Mouse (Mus musculus): ENCODE measurements around the gene Lamc2.

Lamc2 gene

DNA sequence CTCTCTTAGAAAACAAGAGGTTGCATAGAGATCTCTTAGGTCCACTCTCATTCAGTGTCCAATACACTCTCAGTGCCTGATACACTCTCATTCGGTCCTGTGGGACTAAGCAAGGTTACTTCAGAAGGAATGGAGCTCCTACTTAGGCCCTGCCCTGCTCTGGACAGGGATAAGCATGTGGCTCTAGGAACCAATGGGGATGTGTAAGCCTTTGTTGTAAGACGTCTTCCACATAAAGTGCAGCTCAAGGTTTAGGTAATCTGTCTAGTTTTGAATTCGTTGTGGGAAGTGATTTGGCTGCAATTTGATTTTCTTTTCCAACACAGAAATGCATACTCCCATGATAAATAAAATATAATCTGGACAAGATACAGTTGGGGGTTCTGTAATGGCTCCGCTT, 6.1 kb downstream of the Lamc2 start:
- in situ Hi-C loops (cut with MboI, MseI) = loop anchor here (5.0 kb wide), 1 partner anchor 597 kb away; no protein-coding TSS in a partner anchor

DNA sequence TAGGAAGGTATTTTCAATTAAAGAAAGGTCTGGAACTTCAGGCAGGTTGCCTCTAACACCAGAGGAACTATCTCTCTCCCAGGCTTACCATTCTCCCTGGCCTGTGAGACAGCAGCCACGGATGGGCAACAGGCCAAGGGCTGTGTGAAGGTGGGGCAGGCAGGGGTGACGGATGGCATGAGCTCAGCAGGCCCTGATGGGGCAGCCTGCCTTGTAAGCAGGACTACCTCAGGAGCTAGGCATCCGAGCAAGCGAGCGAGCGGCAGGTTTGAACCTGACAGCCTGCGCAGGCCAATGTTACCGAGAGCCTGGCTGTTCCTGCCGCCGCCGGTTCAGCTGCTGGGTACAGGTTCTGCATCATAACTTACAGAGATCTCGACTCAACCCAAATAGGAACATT, 11.4 kb downstream of the Lamc2 start:
- in situ Hi-C loops (cut with MboI, MseI) = no loop called here

DNA sequence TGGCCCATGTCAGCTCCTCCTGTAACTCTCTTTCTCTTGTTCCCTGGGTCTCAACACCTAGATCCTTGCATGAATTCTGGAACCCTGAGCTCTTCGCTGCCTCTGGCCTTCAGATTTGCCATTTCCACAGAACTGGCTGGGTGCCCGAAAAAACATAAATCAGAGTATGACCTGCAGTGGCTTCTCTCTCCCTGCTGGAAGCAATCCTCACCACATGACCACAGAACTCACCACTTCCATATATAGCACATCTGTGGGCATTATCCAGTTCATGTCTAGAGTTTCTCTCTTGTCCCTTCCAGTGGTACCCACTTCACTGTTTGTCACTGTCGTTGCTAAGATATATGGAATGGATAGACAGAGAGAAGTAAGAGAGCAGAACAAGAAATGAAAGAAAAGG, 13.0 kb downstream of the Lamc2 start:
- in situ Hi-C loops (cut with MboI, MseI) = no loop called here

DNA sequence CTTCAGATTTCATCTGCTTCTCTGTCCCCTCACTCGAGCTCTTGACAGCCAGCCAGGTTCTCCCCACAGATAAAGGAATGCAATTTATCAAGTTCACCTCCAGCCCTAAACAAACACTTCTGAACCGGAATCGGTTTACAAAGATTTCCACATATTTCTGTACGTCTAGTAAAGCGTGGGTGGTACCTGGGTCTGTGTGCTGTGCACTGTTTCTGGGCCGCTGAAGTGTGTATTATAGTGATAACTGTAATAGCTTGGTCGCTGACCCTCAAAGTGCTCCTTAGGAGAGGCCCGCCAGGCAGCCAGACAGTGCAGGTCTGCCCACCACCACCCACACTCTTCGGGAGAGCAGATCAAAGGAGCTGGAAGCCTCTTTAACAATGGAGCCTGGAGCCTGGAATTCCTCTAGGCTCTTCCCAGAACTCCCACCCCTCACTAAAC, 13.9 kb downstream of the Lamc2 start:
- in situ Hi-C loops (cut with MboI, MseI) = no loop called here

DNA sequence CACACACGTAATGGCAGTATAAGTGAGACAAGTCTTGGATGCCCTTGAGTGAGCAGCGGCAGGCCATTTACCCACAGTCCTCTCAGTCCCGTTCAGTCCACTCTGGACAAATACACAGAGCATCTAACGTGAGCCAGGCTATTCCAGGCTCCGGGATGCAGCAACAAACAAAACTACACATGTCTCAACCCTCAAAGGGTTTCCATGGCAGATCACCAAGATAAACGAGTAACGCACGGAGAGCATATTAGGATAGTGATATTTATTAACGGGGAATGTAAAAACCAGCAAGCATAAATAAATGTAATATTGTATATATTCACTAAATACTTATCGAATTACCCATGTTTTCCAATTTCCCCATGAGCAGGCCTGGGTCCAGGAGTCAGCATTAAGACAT, 15.2 kb downstream of the Lamc2 start:
- in situ Hi-C loops (cut with MboI, MseI) = no loop called here

DNA sequence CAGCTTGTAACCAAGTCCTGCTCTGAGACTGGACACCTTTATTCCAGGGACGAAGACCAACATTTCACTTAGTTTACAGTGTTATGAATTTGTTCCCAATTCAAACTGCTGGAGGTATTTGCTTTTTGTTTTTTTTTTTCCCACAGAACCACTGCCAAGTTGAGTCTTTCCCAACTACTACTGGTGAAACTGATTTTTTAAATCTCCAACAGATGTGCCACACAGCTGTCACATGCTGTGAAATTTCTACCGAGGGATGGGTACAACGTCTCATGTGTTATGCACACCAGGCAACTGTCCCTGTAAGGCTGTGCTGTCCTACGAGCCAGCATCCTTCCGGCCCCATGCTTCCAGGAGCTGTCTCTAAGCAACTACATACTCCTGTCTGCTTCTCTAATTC, 18.0 kb downstream of the Lamc2 start:
- in situ Hi-C loops (cut with MboI, MseI) = loop anchor here (10.0 kb wide), 1 partner anchor 827 kb away; no protein-coding TSS in a partner anchor

DNA sequence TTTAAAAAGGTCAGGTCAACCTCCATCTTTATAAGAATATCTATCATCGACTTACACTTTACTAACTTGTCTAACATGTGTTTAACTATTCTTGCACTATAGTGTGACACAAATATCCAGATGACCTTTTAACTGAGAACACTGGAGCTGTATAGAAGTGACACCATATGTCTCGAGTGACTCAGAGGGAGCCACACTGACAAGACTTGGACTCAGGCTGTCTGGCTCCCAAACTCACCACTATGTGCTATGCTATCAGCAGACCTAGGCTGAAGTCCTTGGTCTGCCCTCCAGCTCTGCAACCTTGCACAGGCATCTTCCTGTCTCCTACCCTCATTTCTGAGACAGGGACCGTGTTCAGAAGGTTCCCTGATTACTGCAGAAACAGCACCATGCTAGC, 22.4 kb downstream of the Lamc2 start:
- in situ Hi-C loops (cut with MboI, MseI) = loop anchor here (10.0 kb wide), 1 partner anchor 831 kb away; no protein-coding TSS in a partner anchor

DNA sequence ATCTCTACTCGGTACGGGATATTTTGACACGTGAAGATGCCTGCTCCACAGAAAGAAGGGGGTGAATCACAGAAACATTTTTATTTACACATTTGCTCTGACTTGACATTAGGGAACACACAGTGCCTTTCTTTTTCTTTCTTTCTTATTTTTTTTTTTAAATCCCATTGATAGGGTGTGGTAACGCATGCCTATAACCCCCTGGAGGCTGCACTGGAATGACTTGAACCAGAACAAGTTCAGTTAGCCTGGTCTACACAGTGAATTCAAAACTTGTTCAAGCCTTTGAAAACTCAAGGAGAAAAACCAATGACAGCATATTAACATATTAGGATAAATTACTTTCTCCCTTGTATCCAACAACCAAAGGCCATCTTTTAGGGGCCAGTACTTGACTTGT, 27.1 kb downstream of the Lamc2 start:
- in situ Hi-C loops (cut with MboI, MseI) = no loop called here

DNA sequence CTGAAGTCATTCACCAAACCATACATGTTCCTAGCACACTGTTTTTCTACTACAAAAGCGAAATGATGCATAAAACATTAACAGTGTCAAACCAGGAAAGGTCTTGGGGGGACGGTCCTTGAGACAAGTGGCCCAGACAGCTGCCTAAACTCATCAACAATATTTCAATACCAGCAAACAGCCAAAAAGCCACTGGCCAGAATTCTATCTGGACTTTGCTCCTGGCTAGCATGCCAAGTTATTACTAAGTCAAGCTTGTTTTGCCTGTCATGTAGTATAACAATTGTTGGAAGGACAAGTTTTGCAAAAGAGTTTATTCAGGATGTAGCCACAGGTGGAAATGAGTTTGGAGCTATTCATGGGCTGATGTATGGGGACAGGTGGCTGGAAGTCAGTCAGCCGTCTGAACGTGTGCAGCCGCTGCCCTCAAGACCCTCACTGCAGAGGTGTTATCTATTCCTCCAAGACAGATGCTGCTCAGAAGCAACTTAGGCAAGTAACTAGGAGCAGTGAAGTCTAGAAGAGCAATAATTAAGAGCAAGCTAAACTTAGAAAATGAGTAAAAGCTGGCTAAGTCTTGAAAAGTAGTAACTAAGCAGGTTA, 29.1 kb downstream of the Lamc2 start:
- in situ Hi-C loops (cut with MboI, MseI) = no loop called here

DNA sequence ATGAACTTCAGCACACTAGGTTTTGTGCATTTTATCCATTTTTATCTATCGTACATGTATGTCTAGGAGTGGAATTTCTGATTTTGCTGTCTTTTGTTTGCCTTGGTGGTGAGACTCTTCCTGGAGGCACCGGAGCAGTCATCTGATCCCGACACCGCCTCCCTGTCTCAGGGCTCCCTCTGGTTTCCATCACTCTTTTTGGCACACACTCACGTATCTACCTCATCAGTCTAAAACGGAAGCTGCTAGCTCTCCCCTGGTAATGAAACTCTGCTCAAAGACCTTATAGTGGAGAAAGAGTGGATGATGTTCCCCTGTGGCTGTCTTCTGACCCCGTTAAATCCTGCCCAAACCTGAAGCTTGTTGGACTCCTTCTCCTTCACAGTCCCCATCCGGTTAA, 30.9 kb downstream of the Lamc2 start:
- in situ Hi-C loops (cut with MboI, MseI) = no loop called here

DNA sequence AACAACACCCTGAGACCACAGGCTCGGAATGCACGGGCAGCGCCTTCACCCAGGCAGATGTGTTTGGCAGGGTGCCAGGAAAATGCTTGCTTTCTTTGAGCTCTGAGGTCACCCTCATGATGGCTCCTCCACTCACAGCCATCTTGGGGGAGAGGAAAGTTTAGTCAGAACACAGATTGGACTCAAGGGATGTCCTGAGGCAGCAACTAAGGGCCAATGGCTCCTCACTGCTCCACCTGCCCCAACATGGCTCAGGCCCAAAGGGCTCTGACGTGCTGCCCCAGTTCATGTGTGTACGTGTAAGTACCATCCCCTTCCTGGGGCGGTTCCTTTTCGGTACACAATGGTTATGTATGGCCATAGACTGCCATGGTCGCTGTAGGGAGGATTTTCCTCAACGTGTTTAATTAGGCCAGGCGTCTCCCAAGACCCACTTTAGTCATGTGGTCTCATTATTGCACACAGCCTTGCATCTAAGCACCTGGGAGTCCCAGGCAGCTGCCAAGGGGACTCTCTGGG, 32.6 kb downstream of the Lamc2 start:
- in situ Hi-C loops (cut with MboI, MseI) = no loop called here

DNA sequence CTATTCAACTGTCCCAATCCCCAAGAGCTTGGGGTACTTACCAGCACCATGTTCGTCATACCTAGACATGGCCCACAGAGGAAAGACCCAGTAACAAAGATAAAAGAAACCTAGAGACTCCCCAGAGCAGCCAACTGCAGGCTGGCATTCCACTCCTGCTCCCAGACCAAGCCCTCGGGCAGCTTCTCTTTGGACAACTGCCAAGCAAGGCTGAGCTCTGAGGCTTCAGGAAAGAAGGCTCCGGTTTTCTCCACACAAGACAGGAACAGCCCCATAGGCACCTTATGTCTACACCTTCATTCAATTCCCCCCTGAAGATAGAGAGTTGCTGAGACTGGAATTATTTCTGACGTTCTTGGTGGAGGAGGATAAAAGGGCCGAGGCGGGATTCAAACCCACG, 33.7 kb downstream of the Lamc2 start:
- in situ Hi-C loops (cut with MboI, MseI) = no loop called here

DNA sequence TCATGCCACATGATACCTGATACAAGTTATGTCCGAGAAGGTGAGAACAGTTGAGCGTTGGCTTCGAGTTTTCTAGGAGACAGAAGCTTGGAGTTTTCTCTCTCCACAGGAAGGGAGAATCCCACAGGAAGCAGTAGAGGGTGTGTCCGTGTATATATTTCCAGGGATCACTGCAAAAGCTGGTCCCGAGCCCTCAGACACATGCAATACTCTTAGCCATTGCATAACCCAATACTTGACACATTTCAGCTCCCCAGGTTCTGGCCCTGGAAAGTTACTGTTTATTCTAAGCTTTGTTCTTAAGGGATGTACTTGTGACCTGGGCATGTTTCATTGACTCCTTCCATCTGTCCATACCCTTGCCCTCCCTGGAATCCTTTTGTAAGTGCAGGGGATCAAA, 40.5 kb downstream of the Lamc2 start:
- in situ Hi-C loops (cut with MboI, MseI) = no loop called here

DNA sequence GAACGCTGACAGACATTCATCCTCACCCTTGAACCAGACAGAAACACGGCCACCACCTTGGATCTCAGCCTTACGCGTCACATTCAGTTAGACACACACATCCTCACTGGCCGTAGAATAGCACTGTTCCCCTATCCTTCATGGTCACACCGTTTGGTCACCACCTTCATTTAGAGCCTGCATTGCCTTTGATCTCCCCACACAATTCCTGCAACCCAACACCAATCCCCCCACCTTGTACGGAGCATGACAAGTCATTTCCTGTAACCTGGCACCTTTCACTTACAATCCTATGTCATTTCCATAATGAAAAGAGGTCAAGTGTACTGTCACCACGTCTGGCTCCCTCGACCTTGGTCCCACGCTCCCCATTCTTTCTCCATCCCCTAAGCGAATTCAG, 42.2 kb downstream of the Lamc2 start:
- in situ Hi-C loops (cut with MboI, MseI) = no loop called here

DNA sequence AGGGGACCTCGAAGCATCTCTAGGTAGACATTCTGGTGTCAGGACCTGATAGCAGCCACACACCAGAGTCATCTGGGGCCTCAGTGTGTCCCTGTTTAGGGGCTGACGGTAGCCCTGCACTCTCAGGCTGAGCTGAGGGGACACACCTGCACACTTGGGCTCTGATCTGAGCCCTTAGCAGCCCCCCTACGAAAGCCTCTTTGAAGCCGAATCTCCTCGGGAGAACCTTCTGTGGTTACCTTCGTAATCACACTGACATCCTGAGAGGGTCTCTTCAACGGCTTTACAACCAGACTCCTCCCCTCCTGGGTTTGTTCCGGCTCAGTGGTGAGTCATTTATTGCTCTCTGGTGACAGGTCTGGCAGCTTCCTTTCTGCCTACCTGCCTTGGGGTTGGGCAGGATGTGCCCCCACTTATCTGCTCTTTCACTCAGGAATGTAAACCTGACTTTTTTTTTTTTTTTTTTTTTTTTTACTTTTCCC, 45.5 kb downstream of the Lamc2 start:
- in situ Hi-C loops (cut with MboI, MseI) = no loop called here

DNA sequence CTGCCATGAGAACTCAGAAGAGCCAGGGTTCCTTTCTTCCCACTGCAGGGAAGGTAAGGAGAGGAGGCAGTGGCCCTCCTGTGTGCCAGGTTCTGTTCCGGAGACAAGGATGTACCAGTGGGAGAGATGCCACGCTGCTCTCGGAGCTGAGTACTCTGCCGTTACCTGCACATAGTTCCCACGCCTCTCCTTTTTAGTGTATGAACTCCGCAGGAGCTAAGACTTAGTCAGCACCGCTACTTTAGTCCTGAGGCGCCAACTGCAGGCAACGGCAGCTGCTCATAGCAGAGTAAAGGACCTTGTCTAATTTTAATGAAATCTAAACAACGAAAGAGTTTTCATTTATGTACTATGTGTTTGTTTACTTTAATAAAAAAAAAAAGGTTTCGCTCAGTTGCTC, 46.0 kb downstream of the Lamc2 start:
- in situ Hi-C loops (cut with MboI, MseI) = no loop called here

DNA sequence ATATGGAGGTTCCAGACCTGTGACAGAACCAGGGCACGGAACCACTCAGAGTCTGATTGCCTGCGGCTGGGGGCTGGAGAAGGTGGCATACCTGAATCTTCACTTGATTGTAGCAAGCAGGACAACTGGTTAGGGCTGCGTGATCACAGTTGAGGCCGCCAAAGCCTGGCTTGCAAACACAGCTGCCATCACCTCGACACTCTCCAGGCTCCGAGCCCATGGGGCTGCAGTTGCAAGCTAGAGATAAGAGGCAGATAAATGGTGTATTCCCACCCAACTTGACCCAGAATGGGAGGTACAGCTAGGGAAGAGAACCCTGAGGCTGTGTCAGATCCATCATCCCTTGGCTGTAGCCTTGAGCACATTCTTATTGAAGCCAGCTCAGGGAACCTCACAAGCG, 46.6 kb downstream of the Lamc2 start:
- in situ Hi-C loops (cut with MboI, MseI) = no loop called here

DNA sequence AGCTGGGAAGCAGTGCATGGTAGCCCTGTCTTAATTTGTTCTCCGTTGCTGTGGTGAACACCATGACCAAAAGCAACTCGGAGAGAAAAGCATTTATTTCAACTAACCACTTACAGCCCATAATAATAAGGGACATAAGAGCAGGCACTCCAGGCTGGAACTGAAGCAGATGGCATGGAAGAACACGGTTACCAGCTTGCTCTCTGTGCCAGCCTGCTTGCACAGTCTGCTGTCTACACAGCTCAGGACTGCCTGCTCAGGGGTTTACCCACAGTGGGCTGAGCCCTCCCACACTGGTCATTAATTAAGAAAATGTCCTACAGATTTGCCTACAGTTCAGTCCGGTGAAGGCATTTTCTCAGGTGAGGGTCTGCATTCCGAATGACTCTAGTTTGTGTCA, 47.8 kb downstream of the Lamc2 start:
- in situ Hi-C loops (cut with MboI, MseI) = no loop called here

DNA sequence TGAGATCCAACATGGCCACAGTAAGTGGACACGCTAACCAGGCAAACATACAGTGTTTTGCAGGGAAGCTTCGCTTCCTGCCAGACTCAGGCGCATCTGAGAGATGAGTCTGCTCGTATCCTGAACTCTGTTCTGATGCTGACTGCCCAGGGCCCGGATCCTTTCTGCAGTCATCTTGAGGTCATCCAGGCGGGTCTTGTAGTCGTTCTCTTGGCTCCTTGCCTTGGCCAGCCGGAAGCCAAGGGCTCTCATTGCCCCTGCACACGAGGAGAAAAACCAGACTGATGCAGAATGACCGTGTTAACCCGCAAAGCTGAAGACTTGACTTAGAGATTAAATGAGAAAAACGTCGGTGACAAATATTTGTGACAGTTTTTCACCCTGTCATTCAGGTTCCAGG, 49.6 kb downstream of the Lamc2 start:
- in situ Hi-C loops (cut with MboI, MseI) = no loop called here

DNA sequence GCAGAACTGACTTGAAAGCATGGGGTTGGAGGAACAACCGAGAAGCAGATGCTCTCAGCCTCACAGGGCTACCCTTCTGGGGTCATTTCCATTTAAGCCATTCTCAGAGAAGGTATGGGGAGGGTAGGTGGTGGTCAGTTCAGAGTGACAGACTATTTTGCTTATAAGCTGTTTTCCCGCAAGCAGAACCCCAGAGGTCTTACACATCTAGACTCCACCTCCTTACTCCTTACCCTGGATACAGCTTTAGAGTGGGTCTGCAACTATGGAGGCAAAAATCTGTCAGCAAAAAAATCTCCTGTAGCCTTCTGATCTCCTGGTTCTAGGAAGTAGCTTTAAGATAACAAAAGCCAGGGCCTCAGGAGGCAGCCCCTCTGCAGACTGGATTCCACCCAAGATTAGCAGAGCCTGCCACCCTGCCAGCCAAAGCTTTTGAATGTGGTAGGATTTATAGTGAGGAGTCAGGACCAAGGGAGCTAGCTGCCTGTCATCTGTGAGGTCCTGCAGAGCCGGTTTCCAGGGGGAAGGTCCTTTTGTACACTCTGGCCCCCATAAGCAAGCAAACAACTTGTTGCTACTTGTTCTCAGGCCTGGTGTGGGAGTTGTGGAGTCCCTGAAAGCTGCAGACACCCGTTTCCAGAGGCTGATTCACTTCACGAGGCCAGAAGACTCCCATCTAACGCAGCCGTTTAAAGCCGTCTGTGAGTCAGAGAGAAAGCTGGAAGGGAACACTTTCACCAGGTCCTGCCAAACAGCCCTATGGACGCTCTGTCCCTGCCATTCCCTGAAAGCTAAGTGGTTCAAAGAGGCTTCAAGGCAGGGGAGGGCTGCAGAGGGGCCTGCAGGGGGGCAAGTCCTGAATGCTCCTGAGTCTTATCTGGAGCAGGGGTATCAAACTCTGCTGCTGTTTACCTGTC, 52.1 kb downstream of the Lamc2 start:
- in situ Hi-C loops (cut with MboI, MseI) = no loop called here

DNA sequence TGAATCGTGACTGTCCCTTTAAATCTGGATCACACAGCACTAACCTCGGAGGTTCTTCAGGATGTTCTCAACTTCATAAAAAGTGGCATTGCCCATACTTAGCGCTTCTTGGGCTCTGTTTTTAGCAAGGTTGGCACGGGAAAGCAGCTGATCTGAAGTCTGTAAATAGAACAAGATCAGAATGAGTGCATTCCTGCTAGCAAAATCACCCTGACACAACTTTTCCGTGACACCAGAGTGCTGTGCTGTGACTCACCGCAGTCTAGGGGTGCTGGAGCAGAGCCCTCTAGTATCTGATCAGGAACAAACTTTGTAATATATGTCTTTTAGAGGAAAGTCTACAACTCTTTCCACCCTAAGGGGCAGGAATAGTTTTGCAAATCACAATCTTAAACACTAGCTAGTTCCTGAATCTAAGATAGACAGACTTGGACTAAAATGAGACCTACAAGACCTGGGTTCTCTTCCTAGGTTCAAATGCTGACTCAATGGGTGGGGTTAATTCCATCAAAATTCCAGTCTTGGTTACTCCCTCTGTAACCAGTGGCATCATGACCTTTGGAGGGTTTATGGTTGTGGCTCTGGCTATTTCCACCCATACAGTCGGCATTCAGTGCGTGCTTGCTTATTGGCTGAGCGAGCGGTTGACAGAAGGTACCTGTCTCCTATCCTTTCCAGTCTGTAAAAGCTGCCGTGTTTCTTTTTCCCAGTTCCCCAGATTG, 56.1 kb downstream of the Lamc2 start:
- in situ Hi-C loops (cut with MboI, MseI) = no loop called here

DNA sequence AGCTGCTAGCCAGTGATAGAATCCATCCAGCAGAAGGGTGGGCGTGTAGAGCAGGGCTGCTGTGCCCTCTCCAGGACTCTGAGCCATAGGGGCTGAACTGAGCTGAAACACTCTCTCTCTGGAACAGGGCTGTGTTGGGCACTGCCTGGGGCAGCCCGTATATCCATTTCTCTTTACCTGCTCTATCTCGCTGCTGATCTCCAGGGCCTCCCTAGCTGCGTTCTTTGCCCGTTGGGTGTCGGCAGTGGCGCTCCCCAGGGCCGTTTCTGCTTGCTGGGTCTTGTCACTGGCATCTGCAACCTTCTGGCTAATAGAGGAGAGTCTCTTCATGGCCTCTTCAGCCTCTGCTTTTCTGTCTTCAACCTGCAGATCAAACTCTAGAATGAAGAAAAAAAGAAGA, 57.5 kb downstream of the Lamc2 start:
- in situ Hi-C loops (cut with MboI, MseI) = no loop called here

Data from regulatory T cell (primary cell).